Mouse (Mus musculus) 416B (cell line): ENCODE results near the gene Mettl23.
"Not testable (repeated sequence)": the region's sequence is repeated elsewhere in the genome, so short reads cannot be mapped to it uniquely, and the experiment has no call there.

Experiments used
- DNase-seq: peaks from one replicate; pipeline ENCODE4 v3.0.0; 2011; ENCODE audit warnings: low read depth

The Mettl23 gene

DNA sequence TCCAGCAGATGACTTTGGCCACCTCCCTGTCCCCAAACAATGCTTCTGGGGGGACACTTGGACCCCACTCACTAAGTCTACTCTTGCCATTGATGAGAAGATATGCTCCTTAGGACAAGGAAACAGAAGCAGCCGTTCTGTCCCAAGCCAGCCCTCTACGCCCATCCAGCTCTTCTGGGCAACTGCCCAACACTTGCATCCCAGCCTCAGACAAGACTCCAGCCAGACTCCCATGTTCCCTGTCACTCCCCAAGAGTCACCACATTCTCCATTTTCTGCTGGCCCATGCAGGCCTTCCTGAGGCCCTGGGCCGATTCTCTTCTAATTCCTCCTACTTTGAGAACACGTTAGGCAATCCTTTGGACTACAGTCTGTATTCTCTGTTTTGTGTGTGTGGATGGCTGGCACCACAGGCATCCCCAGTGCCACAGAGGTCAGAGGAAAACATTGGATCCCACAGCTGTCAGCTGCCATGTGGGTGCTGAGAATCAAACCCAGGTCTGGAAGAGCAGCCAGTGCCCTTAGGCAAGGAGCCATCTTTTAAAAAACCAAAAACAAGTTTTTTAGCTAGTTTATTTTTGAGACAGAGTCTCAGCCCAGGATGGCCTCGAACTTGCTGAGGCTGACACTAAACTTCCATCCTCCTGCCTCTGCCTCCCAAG lies 23.0 kb upstream of the Mettl23 start:
- no peak for DNase-seq

DNA sequence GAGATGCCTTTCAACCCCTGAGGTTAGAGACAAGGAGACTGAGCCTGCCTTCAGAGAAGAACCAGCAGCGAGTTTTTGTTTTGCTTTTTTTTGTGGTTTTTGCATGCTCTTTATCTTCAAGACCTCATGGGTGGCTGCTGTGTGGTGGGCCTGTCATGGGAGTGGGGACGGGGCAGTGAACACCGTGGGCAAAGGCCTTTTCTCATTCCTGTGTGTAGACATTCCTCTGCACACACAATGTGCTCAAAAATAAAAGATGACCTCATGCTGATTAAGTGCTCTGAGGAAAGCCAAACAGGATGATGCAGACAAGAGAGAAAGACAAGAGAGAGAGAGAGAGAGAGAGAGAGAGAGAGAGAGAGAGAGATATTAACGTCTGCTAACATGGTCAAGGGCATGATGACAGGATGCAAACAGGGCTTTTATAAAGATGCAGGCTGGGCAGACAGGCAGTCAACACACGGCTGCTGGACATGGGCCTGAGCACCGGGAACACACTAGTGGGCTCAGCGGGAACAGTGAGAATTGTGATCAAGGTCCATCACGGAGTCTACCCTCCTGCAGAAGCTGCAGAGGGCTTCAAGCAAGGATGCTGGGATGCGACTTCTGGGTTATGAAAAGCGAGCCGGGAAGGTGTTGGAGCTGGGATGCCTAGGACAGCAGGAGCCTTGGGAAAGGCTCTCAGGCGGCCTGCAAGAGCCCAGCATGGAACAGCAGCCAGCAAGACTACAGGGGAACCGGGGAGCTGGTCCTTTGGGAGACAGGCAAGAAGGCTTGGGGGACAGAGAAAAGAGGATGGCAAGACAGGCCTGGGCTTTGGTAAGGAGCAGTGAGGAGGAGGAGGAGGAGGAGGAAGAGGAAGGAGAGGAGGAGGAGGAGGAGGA lies 21.8 kb upstream of the Mettl23 start:
- no peak for DNase-seq

DNA sequence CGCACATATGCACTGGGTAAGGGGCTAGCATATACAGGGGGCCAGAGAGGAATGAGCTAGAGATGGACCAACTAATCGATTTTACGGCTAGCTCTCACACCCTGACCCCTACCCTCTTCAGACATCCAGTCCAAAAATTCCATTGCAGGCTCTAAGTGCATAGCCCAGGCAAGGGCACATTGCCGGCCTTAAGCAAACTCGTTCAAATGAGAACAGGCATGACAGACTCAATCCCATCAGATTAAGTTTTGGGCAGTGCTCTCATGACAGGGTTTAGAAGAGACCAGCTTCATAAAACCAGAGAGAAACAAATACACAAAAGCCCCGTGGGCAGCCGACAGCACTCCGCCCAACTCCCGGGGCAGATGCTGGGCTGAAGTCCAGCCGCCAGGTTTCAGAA lies 20.9 kb upstream of the Mettl23 start:
- DNase-seq: no peak

DNA sequence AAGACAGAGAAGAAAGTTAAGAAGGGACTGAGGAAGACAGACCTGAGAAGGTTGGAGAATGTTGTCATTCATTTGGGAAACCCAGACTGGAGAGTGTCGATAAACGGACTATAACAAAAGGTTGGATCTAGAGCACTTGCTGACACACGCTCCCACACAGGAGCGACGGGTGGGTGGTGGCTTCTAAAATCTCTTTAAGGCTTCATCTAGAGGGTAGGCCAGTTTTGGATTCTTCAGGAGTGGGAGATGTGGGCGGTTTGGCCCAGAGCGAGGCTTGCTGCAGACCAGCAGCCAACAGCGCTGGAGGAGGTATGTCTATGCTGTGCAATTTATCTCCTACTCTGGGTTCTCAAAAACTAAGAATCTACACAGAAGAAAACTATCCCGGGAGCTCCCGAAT lies 20.5 kb upstream of the Mettl23 start:
- no peak for DNase-seq

DNA sequence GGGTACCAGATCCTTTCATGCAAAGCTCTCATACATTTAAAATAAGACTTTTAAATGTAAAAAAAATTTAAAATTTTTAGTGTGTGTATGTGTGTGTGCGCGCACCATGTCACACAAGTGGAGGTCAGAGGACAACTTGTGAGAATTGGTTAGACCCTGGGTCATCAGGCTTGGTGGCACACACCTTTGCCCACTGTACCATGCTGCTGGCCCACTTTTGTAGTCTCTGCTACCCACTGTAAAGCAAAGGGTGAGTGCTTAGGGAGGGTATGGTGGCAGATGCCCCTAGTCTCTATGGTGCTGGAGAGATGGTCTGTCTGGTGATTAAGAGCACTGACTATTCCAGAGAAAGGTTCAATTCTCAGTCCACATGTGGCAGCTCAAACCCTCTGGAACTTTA lies 19.8 kb upstream of the Mettl23 start:
- DNase-seq: no peak

DNA sequence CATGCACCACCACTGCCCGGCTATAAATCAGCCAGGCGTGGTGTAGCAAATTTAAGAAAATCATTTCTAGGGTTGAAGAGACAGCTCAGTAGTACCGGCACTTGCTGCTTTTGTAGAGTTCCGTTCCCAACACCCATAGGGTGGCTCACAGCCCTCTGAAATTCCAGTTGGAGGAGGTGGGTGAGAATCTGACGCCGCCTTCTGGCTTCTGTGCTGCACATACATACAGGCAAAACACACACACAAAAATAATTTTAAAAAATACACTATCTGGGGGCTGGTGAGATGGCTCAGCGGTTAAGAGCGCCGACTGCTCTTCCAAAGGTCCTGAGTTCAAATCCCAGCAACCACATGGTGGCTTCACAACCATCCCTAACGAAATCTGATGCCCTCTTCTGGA lies 19.2 kb upstream of the Mettl23 start:
- not testable (repeated sequence) for DNase-seq

DNA sequence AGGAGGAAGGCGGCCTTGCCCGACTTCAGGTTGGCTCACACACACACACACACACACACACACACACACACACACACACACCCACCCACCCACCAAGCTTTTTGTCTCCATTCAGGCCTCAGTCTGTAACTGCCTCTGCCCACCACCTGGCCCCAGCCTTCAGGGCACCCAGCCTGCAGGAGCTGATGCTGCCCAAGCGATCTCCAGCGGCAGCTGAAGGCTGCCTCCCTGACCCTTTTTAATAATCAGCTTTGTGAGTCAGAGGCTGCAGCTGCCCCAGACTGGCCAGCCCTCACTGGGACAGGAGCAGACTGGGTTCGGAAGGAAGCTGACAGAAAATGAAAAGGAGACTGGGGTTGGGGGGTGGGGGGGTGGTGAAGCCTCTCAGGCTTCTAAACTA lies 17.8 kb upstream of the Mettl23 start:
- no peak for DNase-seq

DNA sequence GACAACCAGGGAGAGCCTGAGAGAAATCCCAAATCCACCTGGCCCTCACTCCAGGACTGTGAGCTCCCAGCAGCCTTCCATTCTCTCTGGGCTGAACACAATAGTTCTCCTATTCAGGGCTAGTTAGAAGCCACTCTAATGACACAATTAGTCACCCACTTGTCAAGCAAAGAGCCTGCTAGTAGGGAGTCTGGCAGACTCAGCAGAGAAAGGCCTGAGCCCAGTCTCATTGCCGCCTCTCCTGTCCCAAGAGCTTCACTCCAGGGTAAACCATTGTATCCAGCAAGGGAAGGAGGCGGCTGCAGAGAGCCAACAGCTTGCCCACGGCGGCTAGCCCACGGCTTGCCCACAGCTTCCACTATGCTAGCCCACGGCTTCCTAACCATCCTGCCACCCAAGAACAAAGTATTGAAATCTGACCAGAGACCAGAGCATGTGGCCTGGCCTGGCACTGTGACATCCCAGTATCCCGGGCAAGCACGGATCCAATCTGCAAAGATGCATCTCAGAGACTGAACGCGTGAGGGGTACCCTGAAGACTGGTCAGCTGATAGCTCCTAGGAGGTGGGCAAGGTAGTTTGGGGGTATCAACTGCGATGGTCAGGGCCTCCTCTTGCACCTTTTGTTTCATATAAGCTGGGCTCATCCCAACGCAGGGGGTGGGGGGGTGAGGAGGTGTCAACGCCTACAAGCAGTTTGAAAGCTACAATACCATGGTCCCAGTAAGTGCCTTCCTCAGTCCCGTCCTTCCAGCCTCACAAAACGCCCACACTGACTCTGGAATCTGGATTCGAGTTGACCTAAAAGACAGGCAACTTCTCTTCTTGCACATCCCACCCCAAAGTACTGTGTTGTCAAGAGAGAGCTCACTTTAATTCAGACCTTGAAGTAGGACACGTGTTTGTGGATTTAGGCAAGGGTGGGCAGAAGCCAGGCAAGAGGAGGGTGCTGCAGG lies 16.3 kb upstream of the Mettl23 start:
- DNase-seq: no peak

DNA sequence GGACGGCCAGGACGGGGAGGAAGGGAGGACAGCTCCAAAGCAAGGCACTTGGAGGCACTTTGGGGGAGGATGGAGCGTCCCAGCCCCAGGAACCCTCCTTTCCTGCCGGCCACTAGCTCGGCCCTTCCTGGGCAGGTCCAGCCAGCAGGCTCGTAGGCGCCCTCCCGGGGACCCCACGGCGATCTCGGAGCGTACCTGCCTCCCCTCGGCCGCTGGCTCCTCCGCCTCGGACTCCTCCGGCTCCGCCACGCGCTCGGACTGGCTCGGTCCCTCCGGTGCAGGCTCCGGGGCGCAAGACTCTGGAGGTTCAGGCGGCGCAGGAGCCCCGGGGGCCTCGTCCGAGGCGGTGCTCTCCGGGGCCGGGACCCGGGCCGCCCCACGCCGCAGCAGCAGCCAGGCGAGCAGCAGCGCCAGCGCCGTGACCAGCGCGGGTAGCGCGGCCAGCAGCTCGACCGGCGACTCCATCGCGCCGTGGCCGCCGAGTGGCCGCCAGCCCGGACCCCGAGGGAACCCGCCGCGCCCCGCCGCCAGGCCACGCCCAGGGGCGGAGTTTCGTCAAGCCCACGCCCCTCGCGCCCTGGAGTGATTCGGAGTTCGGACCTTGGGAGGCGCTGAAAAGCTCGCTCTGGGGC lies 15.4 kb upstream of the Mettl23 start, which contains the start of gene Mxra7:
Mxra7 (minus strand) TSS at position 513 of the 632 bp plus-strand sequence.
- DNase-seq: no peak

DNA sequence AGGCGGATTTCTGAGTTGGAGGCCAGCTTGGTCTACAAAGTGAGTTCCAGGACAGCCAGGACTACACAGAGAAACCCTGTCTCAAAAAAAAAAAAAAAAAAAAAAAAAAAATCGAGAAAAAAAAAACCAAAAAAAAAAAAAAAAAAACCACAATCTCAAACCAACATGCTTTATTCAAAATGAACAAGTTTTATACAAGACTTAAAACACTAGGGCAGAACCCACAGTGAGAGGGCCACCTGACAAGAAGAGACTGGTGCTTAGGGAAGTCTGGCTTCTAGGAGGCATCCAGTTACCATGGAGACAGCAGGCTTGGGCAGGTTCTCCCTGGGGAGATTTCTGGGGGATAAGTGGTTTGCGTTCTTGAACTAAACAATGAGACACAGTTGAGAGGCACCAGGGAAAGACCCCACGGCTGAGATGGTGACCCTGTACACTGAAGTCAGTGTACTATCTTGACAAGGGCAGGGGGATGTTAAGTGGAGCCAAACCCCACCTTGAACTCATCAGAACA lies 10.8 kb upstream of the Mettl23 start:
- no peak for DNase-seq

DNA sequence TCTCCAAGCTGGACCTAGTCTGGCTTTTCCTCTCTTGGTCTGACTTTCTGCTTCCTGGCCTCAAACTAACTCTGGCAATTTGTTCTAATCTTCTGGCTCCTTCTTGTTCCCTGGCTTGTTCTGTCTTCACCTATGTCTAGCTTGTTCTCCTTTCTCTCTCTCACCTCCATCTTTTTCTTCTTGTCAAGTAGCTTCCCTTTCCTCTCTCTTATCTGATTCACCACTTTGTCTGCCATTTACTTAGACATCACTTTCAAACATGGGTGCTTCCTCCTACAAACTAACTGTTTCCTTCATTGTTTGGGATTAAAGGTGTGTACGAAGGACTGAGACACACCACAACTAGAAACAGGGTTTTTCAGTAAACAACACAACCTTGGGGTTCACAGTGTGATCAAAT lies 8.1 kb upstream of the Mettl23 start:
- DNase-seq: no peak

DNA sequence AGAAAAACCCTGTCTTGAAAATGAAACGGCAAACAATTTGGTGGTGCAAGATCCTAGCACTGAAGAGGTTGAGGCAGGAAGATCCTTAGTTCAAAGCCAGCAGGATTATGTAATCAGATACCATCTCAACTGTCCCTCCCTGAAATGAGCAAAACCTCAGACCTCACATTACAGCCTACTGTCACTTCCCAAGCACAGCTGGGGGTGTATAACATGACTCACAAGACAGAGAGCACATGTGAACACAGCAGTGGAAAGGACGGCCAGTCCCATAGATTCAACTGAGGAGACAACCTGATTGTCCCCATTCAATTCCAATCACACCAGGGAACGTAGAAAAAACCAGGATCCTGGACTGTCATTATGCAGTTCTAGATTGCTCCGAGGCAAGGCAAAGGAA lies 6.8 kb upstream of the Mettl23 start:
- DNase-seq: peak; percentile 82

DNA sequence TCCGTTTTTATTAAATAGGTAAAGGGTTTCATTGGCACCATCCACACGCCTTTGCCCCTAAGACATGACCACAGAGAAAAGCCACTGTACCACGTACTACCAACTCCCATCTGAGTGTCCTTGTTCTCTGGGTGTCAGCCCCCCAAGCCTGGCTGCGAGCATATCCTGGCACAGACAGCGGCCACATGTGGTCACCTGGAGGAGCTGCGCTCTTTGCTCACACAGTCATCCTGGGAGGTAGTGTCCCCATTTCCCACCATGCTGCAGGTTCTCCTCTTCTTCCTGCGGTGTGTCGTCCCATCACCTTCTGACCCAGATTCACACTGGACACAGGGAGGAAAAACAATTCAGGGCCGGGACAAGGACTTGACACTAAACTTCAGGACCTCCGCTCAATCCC lies 5.6 kb upstream of the Mettl23 start:
- DNase-seq: no peak

DNA sequence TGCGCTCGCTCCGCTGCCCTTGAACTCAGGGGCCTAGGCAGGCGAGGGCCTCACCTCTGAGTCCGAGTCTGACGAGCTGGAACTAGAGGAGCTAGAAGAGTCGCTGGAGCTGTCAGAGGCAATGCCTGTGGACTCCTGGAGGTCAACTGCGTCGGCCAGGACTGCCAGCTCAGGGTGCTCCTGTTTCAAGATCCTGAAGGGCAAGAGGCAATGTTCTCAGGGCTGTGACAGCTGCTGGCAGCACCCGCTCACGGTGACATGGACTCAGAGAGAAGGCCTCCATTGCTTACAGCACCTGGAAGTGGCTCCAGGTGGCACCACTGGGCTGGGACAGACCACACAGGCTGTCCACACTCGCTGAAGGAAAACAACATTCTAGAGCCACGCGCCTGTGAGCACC lies 4.1 kb upstream of the Mettl23 start:
- no peak for DNase-seq

DNA sequence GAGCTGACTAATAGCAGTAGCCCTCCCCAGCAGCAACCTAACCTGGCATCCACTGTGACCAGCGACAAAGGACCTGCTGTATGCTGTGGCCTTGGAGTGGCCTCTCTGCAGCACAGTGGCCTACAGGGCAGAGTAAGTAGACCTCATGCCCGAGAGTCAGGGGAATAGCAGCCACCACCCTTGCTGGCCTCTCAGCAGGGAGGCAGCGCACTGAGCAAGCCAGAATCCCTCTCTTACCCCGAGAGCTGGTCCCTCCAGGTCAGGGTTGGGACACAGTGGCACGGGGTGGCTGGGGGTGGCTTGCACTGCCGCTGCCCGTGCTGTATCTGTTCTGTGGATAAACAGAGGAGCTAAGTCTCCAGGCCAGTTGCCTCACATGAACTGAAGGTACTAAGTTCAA lies 3.5 kb upstream of the Mettl23 start:
- DNase-seq: no peak

DNA sequence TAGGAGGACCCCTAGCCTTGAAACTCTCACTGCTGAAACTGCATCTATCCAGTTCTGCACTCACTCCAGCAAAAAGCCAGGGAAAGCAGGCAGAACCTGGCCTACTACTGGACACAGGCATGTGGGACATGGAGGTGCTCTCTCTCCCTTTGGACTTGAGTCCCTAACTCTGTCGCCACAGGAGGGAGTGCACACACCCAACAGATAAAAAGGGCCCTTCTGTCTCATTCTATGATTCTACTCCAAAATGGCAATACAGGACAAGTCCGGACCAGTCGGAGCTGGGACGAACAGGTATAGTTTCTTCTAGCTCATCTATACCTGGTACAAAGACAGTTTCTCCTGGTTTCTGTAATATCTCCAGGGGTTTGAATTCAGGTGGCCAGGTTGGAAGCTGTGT lies 2.3 kb upstream of the Mettl23 start:
- DNase-seq: no peak

DNA sequence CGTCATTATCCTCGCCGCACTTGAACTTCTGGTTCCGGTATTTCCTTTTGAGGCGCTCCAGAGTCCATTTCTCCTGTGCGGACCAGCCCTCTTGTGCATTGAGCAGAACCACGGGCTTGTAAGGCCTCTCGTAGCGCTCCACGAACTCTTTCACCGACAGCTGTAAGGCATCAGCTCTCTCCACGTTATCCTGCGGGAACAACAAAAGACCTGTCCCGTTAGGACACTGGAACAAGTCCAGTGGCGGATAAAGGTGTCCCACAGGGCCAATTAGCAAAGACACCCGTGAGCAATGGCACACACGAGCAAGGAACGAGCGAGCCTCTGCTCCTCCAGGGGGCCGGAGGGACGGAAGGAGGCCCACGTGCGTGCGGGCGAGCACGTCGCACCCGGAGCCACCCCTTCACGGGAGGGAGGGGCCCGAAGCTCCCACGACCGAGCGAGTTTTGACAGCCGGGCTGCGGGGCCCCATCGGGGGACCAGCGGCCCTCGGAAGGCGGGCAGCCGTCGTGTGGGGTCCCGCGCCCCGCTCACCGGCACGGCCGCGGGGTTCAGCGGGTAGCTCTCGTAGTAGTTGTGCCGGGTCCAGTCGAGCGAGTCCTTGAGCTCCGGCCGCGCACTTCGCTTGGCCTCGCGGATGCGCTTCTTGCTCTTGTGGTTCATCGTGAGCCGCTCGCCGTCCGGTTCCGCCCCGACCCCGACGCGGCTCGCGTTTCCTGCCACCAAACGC lies 382 bp upstream of the Mettl23 start:
- DNase-seq: peak; percentile 69

DNA sequence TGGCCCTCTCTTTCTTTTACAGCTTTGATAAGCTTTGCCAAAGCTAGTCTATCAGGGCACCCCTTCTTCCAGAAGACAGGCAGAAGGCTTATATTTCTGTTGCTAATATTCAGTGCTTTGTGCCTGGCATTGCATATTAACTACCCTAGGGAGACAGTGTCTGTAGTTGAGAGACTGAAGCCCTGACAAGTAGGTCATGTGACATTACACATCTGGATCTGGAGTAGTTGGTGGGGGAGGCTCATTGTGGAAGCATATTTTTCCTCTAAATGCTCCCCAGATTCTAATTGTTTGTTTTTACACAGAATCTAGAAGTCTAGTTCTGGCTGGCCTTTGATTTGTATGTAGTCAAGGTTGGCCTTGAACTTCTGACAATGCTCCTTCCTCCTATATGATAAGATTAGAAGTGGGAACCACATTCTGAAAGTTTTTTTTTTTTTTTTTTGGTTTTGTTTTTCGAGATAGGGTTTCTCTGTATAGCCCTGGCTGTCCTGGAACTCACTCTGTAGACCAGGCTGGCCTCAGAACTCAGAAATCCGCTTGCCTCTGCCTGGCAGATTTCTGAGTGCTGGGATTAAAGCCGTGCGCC lies 3.6 kb downstream of the Mettl23 start:
- DNase-seq: peak; percentile 34

DNA sequence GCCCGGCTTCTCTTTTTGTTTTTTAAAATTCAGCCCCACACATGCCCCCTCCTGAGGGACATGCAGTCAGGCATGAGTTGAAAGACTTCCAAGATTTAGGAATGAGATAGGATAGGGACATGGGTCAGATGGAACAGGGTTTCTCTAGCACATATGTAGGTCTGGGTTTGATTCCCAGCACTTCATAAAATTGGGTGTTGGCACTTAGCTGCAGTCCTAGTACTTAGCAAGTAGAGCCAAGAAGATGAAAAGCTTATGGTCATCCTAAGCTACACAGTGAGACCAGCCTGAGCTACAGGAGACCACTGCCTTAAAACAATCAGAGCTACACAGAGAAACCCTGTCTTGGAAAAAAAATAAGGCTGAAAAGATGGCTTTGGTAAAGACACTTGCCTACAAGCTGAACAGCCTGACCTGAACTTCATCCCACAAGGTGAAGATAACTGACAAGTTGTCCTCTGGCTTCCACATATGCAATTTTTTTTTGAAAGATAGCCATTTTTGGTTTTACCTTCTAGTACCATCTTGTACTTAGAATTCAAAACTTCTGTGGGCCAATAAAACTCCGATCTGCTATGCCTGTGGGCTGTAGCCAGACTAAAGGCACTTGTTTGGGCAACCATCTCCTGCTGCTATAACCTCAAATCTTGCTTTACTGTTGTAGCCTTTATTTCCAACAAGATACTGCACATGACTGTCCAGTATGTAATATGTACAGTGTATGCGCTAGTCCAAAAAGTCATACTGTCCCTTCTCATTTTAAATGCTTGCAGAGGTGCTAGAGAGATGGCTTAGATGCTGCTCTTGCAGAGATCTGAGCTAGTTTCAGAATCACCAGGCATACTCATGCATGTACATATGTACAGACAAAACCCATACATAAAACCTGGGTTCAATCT lies 4.4 kb downstream of the Mettl23 start:
- peak; percentile 40 for DNase-seq
